13 mouse cellular contexts compared by ENCODE assay signal in genomic region chr2:6454941-6455516, GRCm38 (mm10).
A peak's percentile ranks its signal among the peaks of the same experiment; 100 is the strongest.
DNase-seq lines count a peak whose midpoint lies in the region; ATAC-seq and TF ChIP-seq lines count a peak whose summit lies in the region.
"Had no signal": no experiment of that assay in that cellular context is flagged by ENCODE, and none has a peak within 500 bp of the region (broad histone marks: within the 10 kb centered on the region; RNA-seq: fewer than 3 reads in every experiment).

No protein-coding gene starts in this region.

- H3K4me3 ChIP-seq in heart, embryonic 13.5 days: no peak overlapping the region
- H3K4me3 ChIP-seq in heart, embryonic 10.5 days: no peak overlapping the region
- no peak overlapping the region for H3K4me3 ChIP-seq in lung, embryonic 14.5 days (ENCODE audit: low read depth, low read length)
- H3K4me3 ChIP-seq in gastrocnemius, adult 2 months: no peak overlapping the region
- H3K4me3 ChIP-seq: neural tube, embryonic 15.5 days had no signal

- no peak overlapping the region for H3K4me2 ChIP-seq in heart, embryonic 13.5 days
- no peak overlapping the region for H3K4me2 ChIP-seq in lung, embryonic 14.5 days
- H3K4me2 ChIP-seq: neural tube, embryonic 15.5 days had no signal

- peaks cover 19% of the 10 kb centered on the region for H3K4me1 ChIP-seq in heart, embryonic 13.5 days
- peaks cover 14% of the 10 kb centered on the region; the same call in 1 of the 2 replicates for H3K4me1 ChIP-seq in heart, embryonic 10.5 days
- H3K4me1 ChIP-seq in lung, embryonic 14.5 days (ENCODE audit: insufficient read depth): no peaks in the 10 kb centered on the region

- 36% methylated on average over 7 of the region's 7 CpGs for WGBS in heart, embryonic 13.5 days
- WGBS in heart, embryonic 10.5 days: 62% methylated on average over 7 of the region's 7 CpGs
- WGBS in lung, embryonic 14.5 days: 52% methylated on average over 7 of the region's 7 CpGs

- TF ChIP-seq CTCF in lung, embryonic 14.5 days (IDR thresholded peaks at IDR 0.05; ENCODE audit: low read depth): no peak
- no peak for TF ChIP-seq CTCF in gastrocnemius, adult 2 months (IDR thresholded peaks at IDR 0.05)

- H3K9me3 ChIP-seq in heart, embryonic 13.5 days: no peaks in the 10 kb centered on the region
- no peaks in the 10 kb centered on the region for H3K9me3 ChIP-seq in heart, embryonic 10.5 days
- no peaks in the 10 kb centered on the region for H3K9me3 ChIP-seq in lung, embryonic 14.5 days (ENCODE audit: low read depth, low read length)
- H3K9me3 ChIP-seq: neural tube, embryonic 15.5 days had no signal

- H3K27me3 ChIP-seq in heart, embryonic 13.5 days (replicated peaks): no peaks in the 10 kb centered on the region
- H3K27me3 ChIP-seq in heart, embryonic 10.5 days (ENCODE audit: insufficient read depth, poor library complexity, severe bottlenecking): no peaks in the 10 kb centered on the region
- H3K27me3 ChIP-seq in lung, embryonic 14.5 days (ENCODE audit: insufficient read depth, low read length): no peaks in the 10 kb centered on the region
- H3K27me3 ChIP-seq: neural tube, embryonic 15.5 days had no signal

- no peak for DNase-seq in heart, embryonic 10.5 days (ENCODE audit: low spot score)
- DNase-seq in lung, embryonic 14.5 days: peak; percentile 52
- DNase-seq in lung, postnatal 25 days (ENCODE audit: low spot score): no peak
- peak; percentile 2 for DNase-seq in adipocyte (ENCODE audit: low spot score)
- DNase-seq in gastrocnemius, adult 2 months: no peak
- DNase-seq: adrenal gland, adult 2 months; right cerebral cortex, postnatal 14 days had no signal

- H3K9ac ChIP-seq in heart, embryonic 13.5 days: no peak overlapping the region
- H3K9ac ChIP-seq in lung, embryonic 14.5 days: no peak overlapping the region
- H3K9ac ChIP-seq: liver, embryonic 14.5 days; neural tube, embryonic 15.5 days had no signal

- peak overlapping the region; percentile 61 for H3K27ac ChIP-seq in heart, embryonic 13.5 days (replicated peaks)
- H3K27ac ChIP-seq in heart, embryonic 10.5 days: no peak overlapping the region; the same call in 1 of the 2 replicates
- H3K27ac ChIP-seq in lung, embryonic 14.5 days (ENCODE audit: low read depth): no peak overlapping the region
- no peak overlapping the region for H3K27ac ChIP-seq in gastrocnemius, adult 2 months
- H3K27ac ChIP-seq: liver, embryonic 14.5 days; neural tube, embryonic 15.5 days had no signal

- ATAC-seq in heart, embryonic 13.5 days (ENCODE audit: extremely low read depth, insufficient number of reproducible peaks, low FRiP score, low TSS enrichment): no peak; the same call in 1 of the 2 replicates
- ATAC-seq in lung, embryonic 14.5 days (ENCODE audit: insufficient read depth): peak; percentile 43; the same call in 1 of the 2 replicates
- ATAC-seq in hematopoietic stem cell, adult 5-6 weeks (replicated peaks in 1 of 2; ENCODE audit: insufficient read depth in 1 of 2, low FRiP score in 2 of 2, low TSS enrichment in 1 of 2, low read depth in 1 of 2, poor library complexity in 2 of 2, severe bottlenecking in 2 of 2): peak; percentile 19 to 33; a peak in 1 of 4 replicates
- no peak for ATAC-seq in erythroblast, adult 5-6 weeks (replicated peaks; ENCODE audit: low FRiP score, poor library complexity, severe bottlenecking)
- ATAC-seq: inflammation-experienced regulatory T-cells, adult 6 months had no signal

- H3K36me3 ChIP-seq in heart, embryonic 13.5 days: no peaks in the 10 kb centered on the region
- H3K36me3 ChIP-seq in heart, embryonic 10.5 days: no peaks in the 10 kb centered on the region
- H3K36me3 ChIP-seq in lung, embryonic 14.5 days (ENCODE audit: insufficient read depth): no peaks in the 10 kb centered on the region
- H3K36me3 ChIP-seq: neural tube, embryonic 15.5 days had no signal

- intact Hi-C loops in gastrocnemius, adult 2 months (cut with DNase I): no loop called here

Comparison
In these comparisons a context has a peak if more than half of its experiments do, and no peak if none do; other contexts are left out.
1. DNase-seq: peak in lung, embryonic 14.5 days (single experiment) and adipocyte (single experiment); none in heart, embryonic 10.5 days (single experiment), lung, postnatal 25 days (single experiment) and gastrocnemius, adult 2 months (single experiment).
2. ATAC-seq: peak in lung, embryonic 14.5 days (single experiment) and hematopoietic stem cell, adult 5-6 weeks (2 of 2); none in heart, embryonic 13.5 days (single experiment) and erythroblast, adult 5-6 weeks (single experiment).